Mouse (Mus musculus): Measurements from ENCODE around the gene Reps1.

Gene Reps1

GRCm38 (mm10) chr10:18147224-18147623, 91.6 kb downstream of the Reps1 start:
- DNase-seq = no peak

GRCm38 (mm10) chr10:18162435-18162971, 106.8 kb downstream of the Reps1 start:
- DNase-seq = no peak

All from cerebellum, adult 8-10 months (tissue).